32 mouse cellular contexts compared by ENCODE assay signal in genomic region chr9:59948226-59948625, GRCm38 (mm10). TPM values are rescaled to one million over a fixed set of nuclear protein-coding genes. Genes with fewer than 3 reads are reported as not detected.
DNase-seq lines count a peak whose midpoint lies in the region; ATAC-seq lines count a peak whose summit lies in the region.
"Had no signal": no experiment of that assay in that cellular context is flagged by ENCODE, and none has a peak within 500 bp of the region (broad histone marks: within the 10 kb centered on the region; RNA-seq: fewer than 3 reads in every experiment).

No protein-coding gene starts in this region.

- ATAC-seq in midbrain, embryonic 11.5 days (ENCODE audit: low FRiP score) = no peak
- no peak for ATAC-seq in midbrain, embryonic 14.5 days (ENCODE audit: low FRiP score, low TSS enrichment)
- ATAC-seq in intestine, embryonic 16.5 days = no peak
- ATAC-seq: forebrain, embryonic 13.5 days; forebrain, embryonic 16.5 days; Patski had no signal

- peaks cover 27% of the 10 kb centered on the region; the same call in 1 of the 2 replicates for H3K27me3 ChIP-seq in heart, embryonic 10.5 days (ENCODE audit: insufficient read depth, poor library complexity, severe bottlenecking)
- no peaks in the 10 kb centered on the region for H3K27me3 ChIP-seq in midbrain, embryonic 11.5 days (ENCODE audit: control insufficient read depth, insufficient read depth, low read length)
- H3K27me3 ChIP-seq in midbrain, embryonic 14.5 days (ENCODE audit: control insufficient read depth, insufficient read depth, low read length) = no peaks in the 10 kb centered on the region
- no peaks in the 10 kb centered on the region for H3K27me3 ChIP-seq in intestine, embryonic 16.5 days (replicated peaks; ENCODE audit: control insufficient read depth, insufficient read depth, low read length)
- H3K27me3 ChIP-seq: embryonic facial prominence, embryonic 13.5 days; forebrain, embryonic 13.5 days; hindbrain, embryonic 12.5 days; hindbrain, embryonic 15.5 days; Patski had no signal

- intact Hi-C loops in heart, postnatal 14 days (cut with DNase I) = no loop called here

- no peak overlapping the region for H3K4me2 ChIP-seq in midbrain, embryonic 11.5 days
- no peak overlapping the region for H3K4me2 ChIP-seq in midbrain, embryonic 14.5 days (ENCODE audit: low read length)
- peak overlapping the region; percentile 34 for H3K4me2 ChIP-seq in intestine, embryonic 16.5 days (ENCODE audit: low read depth, low read length)
- H3K4me2 ChIP-seq: embryonic facial prominence, embryonic 13.5 days; forebrain, embryonic 13.5 days; heart, embryonic 13.5 days; hindbrain, embryonic 12.5 days; hindbrain, embryonic 15.5 days had no signal

- H3K27ac ChIP-seq in heart, embryonic 10.5 days = no peak overlapping the region
- no peak overlapping the region for H3K27ac ChIP-seq in midbrain, embryonic 11.5 days (ENCODE audit: low read depth, low read length)
- no peak overlapping the region for H3K27ac ChIP-seq in midbrain, embryonic 14.5 days (replicated peaks; ENCODE audit: low read depth, low read length)
- peak overlapping the region; percentile 74 for H3K27ac ChIP-seq in intestine, embryonic 16.5 days (ENCODE audit: low read length)
- H3K27ac ChIP-seq: embryonic facial prominence, embryonic 10.5 days; embryonic facial prominence, embryonic 13.5 days; forebrain, embryonic 13.5 days; heart, embryonic 13.5 days; hindbrain, embryonic 12.5 days; hindbrain, embryonic 15.5 days had no signal

- H3K4me1 ChIP-seq in heart, embryonic 10.5 days = peaks cover 20% of the 10 kb centered on the region
- no peaks in the 10 kb centered on the region for H3K4me1 ChIP-seq in midbrain, embryonic 11.5 days (ENCODE audit: control insufficient read depth, insufficient read depth, low read length)
- no peaks in the 10 kb centered on the region for H3K4me1 ChIP-seq in midbrain, embryonic 14.5 days (ENCODE audit: control insufficient read depth, insufficient read depth, low read length)
- peaks cover 37% of the 10 kb centered on the region for H3K4me1 ChIP-seq in intestine, embryonic 16.5 days (ENCODE audit: control insufficient read depth, insufficient read depth, low read length)
- H3K4me1 ChIP-seq: forebrain, embryonic 13.5 days; hindbrain, embryonic 15.5 days had no signal

- 69% methylated on average over 8 of the region's 8 CpGs for WGBS in heart, embryonic 10.5 days
- 80% methylated on average over 8 of the region's 8 CpGs for WGBS in midbrain, embryonic 11.5 days
- WGBS in midbrain, embryonic 14.5 days = 76% methylated on average over 8 of the region's 8 CpGs
- WGBS in intestine, embryonic 16.5 days = 50% methylated on average over 8 of the region's 8 CpGs

- DNase-seq in cerebellum, postnatal 10 days = peak; percentile 69 to 70
- DNase-seq in cerebellum, adult 9-10 months = no peak
- DNase-seq in heart, embryonic 10.5 days (ENCODE audit: low spot score) = peak; percentile 68
- DNase-seq in heart, postnatal 14 days = no peak
- DNase-seq in midbrain, embryonic 11.5 days (ENCODE audit: low spot score, missing footprints) = peak; percentile 33
- no peak for DNase-seq in midbrain, embryonic 14.5 days
- no peak for DNase-seq in adrenal gland, adult (ENCODE audit: inconsistent age in 2 of 2, low spot score in 1 of 2)
- DNase-seq: adrenal gland, adult 2 months; adrenal gland, postnatal 14 days; cerebellum, adult 8-10 months; embryo, embryonic 11 days; gastrocnemius, postnatal 10 days; gastrocnemius, postnatal 36 days had no signal

- H3K36me3 ChIP-seq in heart, embryonic 10.5 days = no peaks in the 10 kb centered on the region
- no peaks in the 10 kb centered on the region for H3K36me3 ChIP-seq in midbrain, embryonic 11.5 days (ENCODE audit: control insufficient read depth, insufficient read depth, low read length)
- H3K36me3 ChIP-seq in midbrain, embryonic 14.5 days (ENCODE audit: control insufficient read depth, insufficient read depth, low read length) = no peaks in the 10 kb centered on the region
- H3K36me3 ChIP-seq in intestine, embryonic 16.5 days (ENCODE audit: control insufficient read depth, insufficient read depth, low read length) = no peaks in the 10 kb centered on the region
- H3K36me3 ChIP-seq: embryonic facial prominence, embryonic 10.5 days; embryonic facial prominence, embryonic 13.5 days; G1E; heart, embryonic 13.5 days; hindbrain, embryonic 12.5 days; hindbrain, embryonic 15.5 days had no signal

- no peaks in the 10 kb centered on the region for H3K9me3 ChIP-seq in heart, embryonic 10.5 days
- no peaks in the 10 kb centered on the region for H3K9me3 ChIP-seq in midbrain, embryonic 11.5 days (ENCODE audit: control insufficient read depth, low read length)
- no peaks in the 10 kb centered on the region for H3K9me3 ChIP-seq in midbrain, embryonic 14.5 days (ENCODE audit: control insufficient read depth, low read length)
- H3K9me3 ChIP-seq in intestine, embryonic 16.5 days (ENCODE audit: control insufficient read depth, low read length) = no peaks in the 10 kb centered on the region
- H3K9me3 ChIP-seq: embryonic facial prominence, embryonic 10.5 days; embryonic facial prominence, embryonic 13.5 days; forebrain, embryonic 13.5 days; G1E; heart, embryonic 13.5 days; hindbrain, embryonic 12.5 days; hindbrain, embryonic 15.5 days had no signal

- no peak overlapping the region for H3K9ac ChIP-seq in midbrain, embryonic 11.5 days (ENCODE audit: low read length)
- H3K9ac ChIP-seq in midbrain, embryonic 14.5 days (replicated peaks; ENCODE audit: low read length) = no peak overlapping the region
- peak overlapping the region; percentile 34 for H3K9ac ChIP-seq in intestine, embryonic 16.5 days (ENCODE audit: low read depth, low read length)
- H3K9ac ChIP-seq: embryonic facial prominence, embryonic 13.5 days; forebrain, embryonic 13.5 days; heart, embryonic 13.5 days; hindbrain, embryonic 12.5 days; hindbrain, embryonic 15.5 days had no signal

- H3K4me3 ChIP-seq in heart, embryonic 10.5 days = no peak overlapping the region
- H3K4me3 ChIP-seq in midbrain, embryonic 11.5 days (ENCODE audit: low read depth, low read length) = no peak overlapping the region
- no peak overlapping the region for H3K4me3 ChIP-seq in midbrain, embryonic 14.5 days (replicated peaks; ENCODE audit: low read depth, low read length)
- peak overlapping the region; percentile 22 for H3K4me3 ChIP-seq in intestine, embryonic 16.5 days (ENCODE audit: low read length)
- H3K4me3 ChIP-seq: embryonic facial prominence, embryonic 10.5 days; embryonic facial prominence, embryonic 13.5 days; erythroblast, embryonic 14.5 days; forebrain, embryonic 13.5 days; heart, embryonic 13.5 days; hindbrain, embryonic 12.5 days; hindbrain, embryonic 15.5 days had no signal

RNA-seq across cellular contexts. Expression of gene Nr2e3, which starts 12.2 kb away (rescaled TPM):
- polyA plus RNA-seq in heart, embryonic 10.5 days (2016; fragmentation: Nextera tagmentation; extraction: Ambion mirVana) = 0.13 TPM in 1 of 2 replicates, not detected in the other
- total RNA-seq in heart, postnatal 14 days (2021) = not detected
- polyA plus RNA-seq in midbrain, embryonic 11.5 days (2014; fragmentation: Nextera tagmentation; extraction: Ambion mirVana) = not detected in 2 replicates
- polyA plus RNA-seq in midbrain, embryonic 14.5 days (2014; fragmentation: Nextera tagmentation; extraction: Ambion mirVana) = not detected in 2 replicates
- polyA plus RNA-seq in intestine, embryonic 16.5 days (2015; fragmentation: Nextera tagmentation; extraction: Ambion mirVana) = 16.9 and 21.2 TPM in 2 replicates
- total RNA-seq: adrenal gland, adult 2 months; adrenal gland, postnatal 14 days; adrenal gland, postnatal 4 days; gastrocnemius, adult 18-20 months; gastrocnemius, postnatal 10 days; gastrocnemius, postnatal 36 days; granulocyte monocyte progenitor cell, adult 5-6 weeks; heart, adult 8-10 months; heart, postnatal 25 days; hematopoietic stem cell, adult 5-6 weeks had no signal
- polyA plus RNA-seq: adrenal gland, adult 2 months; cortical plate, adult 2 months; erythroblast, embryonic 14.5 days; forebrain, embryonic 13.5 days; forebrain, embryonic 16.5 days; G1E; heart, embryonic 13.5 days; heart, embryonic 16.5 days; hindbrain, embryonic 15.5 days; Patski had no signal

Comparison
In these comparisons a context has a peak if more than half of its experiments do, and no peak if none do; other contexts are left out.
1. DNase-seq: peak in cerebellum, postnatal 10 days (2 of 2), heart, embryonic 10.5 days (single experiment) and midbrain, embryonic 11.5 days (single experiment); none in cerebellum, adult 9-10 months (single experiment), heart, postnatal 14 days (0 of 2), midbrain, embryonic 14.5 days (single experiment) and adrenal gland, adult (0 of 2).
2. RNA of gene Nr2e3, which starts 12.2 kb away (polyA plus RNA-seq): 16.9 to 21.2 TPM in intestine, embryonic 16.5 days; 0.13 TPM in heart, embryonic 10.5 days, not detected in midbrain, embryonic 11.5 days and not detected in midbrain, embryonic 14.5 days; every median in the first group is over 10 times any median in the second.